Mouse (Mus musculus): ENCODE results near the gene Fer. TPM values are rescaled to one million over a fixed set of nuclear protein-coding genes. Genes with fewer than 3 reads are reported as not detected.

The Fer gene
- total RNA-seq, 2 experiments from 2014 or later: 16.8 to 22.0 TPM

DNA sequence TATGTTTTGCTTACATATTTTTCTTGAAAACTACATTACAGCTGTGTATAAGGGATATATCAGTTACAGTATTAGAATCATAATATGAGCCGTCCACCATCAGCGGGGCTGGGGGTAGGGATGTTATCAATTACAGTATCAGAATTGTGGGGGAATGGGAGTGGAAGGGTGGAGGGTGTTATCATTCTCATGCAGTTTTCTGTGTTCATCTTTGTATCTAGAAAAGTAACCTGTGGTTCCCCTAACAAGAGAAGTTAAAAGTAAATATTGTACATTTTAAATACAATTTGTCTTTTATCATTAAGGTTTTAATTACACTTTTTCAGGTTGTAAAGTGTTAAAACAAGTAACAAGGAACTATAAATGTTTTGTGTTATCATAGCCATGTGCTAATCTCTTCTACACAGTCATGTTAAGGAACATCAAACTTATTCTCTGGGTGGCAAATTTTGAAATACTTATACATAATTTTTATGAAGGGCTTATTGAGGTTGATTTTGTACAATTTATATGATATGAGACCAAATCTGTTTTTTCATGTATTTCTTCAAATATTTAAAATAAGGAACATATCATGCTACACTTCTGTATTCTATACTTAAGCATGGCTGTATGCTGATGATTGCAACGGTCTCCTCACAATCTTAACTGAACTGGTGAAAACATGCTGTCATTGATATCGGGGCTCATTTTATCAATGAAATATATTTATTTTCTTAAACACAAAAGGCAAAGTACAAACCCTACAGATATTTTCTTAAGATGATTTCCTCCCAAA is 116.1 kb downstream of the Fer start:
- no peak for DNase-seq

DNA sequence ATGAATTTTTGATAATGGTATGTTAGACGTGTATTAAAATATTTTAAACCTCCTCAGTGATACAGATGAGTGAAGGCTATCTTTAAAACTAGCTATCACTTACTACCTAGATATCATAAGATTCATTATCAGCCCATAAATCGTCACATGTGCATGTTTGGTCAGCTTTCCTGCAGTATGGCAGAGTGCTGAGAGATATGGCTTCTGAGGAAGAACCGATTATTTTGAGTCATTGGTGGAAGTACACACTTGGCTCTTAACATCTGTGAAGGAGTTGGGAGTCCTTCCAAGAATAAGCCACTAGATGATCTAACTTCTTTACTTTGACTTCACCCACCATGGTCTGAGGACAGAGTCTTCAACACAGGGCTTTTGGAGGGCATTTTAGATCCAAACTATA is 117.3 kb downstream of the Fer start:
- DNase-seq: no peak

DNA sequence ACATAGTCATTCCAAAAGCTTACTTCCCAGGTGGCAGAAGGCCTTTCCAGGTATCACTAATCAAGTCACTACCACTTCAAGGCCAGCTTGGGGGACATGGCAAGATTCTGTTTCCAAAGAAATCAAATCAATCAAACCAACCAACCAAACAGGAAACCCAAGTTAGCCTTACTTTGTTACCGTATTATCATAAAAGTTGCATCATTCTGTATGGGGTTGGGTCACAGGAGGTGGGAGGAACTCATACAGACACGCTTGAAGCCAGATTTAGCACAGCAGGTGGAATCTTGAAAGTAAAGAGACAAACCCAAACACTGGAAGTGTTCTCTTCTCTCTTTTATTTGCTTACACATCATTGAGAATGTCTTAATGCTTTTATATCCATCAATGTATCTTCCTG is 125.8 kb downstream of the Fer start:
- DNase-seq: no peak

DNA sequence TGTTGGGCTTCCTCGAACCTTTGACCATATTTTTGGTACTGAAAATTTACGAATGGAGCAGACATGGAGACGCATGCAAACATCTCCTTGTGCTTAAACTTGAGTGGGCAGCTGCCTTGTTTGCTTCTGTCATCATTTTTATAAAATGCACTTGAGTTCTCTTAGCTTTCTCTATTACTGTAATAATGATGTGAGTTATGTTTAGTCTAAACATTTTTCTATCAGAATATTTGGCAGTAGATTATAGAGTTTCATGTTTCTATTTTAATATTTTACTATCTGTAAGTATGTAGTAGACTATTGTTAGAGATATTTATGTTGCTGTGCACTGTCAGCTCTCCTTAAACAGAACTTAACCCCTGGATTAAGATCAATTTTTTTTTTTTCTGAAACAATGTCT is 128.3 kb downstream of the Fer start:
- DNase-seq: no peak

DNA sequence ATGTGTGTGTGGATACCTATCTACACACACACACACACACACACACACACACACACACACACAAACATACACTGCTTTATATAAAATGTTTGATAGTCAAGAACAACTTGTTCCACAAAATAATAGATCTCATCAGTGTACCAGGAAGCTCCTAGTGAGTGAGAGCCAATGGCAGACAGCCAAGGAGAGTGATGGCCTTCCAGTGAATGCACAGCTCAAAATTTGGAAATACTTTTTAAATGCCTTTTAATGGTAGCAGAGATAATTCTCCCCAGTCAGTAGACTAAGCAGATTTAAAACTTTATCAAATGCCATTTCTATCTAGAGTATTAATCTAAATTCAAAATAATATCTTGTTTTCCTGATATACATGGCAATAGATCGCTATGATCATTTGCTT is 133.1 kb downstream of the Fer start:
- peak; percentile 64 for DNase-seq

DNA sequence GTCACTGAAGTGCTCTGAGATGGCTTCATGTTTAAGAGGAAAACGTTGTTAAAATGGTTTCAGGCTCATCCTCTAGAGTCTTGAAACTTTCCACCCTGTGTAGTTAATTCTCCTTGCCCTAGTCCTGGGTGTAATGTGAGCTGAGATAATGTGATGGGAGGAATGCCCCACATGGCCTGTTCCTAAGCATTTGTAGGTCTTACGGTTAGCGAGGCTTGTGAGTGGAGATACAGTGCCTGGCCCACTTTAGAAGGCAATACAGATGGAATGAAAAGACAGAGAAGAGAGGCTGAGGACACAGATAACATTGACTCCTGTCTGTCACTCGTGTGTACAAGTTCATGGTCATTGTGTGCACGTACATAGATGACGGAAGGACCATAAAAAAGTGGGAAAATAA is 134.8 kb downstream of the Fer start:
- no peak for DNase-seq

DNA sequence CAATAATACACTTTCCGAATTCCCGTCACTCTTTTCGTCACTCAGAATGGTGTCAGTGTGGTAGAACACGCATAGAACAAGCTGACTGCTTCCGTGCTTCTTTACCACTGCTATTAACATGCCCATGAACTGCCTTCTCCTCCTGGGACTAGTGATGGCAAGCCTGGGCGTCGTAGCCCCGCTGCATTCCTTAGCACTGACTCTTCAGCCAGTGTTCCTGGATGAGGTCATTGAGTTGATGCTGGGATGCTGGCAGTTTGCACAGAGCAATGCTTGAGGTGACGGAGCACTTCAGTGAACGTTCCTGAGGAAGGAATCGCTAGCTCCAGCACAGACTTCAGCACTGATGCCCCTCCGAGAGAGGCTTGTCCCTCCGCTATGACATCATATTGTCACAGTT is 140.6 kb downstream of the Fer start:
- DNase-seq: no peak

DNA sequence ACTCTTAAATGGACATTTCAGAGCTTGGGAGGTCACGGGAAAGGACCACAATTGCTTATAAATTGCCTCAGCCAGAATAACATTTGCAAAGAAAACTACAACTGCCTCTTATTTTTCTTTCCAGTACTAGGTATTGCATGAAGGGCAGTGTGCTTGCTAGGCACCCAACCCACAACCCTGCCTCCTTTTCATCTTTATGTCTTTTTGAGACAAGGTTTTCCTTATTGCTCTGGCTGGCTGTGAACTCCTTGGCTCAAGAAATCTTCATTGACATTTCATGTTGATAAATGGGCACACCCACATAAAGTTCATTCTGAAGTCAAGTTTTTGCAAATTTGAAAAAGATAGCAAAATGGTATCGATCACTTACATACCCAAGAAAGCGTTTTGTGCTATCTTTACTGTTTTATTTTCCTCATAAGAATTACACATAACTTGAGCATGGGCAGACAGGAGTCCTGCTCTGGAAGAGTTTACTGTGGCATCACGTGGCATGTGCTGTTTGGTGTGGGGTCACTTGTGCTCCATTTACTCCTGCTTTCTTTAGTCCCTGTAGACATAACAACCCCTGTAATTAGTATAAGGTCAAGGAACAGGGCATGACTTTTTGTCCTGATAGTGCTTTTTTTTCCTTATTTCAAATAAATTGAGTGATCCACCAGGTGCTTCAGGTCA is 142.8 kb downstream of the Fer start:
- no peak for DNase-seq

DNA sequence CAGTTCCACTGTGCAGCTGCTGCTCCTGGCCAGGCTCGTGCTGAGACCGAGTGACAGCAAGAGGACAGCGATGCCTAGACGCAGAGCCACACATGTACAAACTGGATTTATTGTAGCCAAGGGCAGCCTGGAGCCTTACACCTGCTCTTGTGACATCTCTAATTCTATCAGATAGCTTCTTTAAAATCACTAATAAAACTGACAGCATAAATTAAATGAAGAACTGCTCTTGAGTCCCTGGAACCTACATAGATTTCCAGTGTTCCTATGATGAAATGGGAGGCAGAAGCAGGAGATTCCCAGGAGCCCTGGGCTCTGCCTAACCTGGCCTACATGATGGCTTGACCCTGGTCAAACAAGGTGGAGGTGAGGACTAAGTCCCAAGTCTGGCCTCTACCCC is 153.7 kb downstream of the Fer start:
- DNase-seq: no peak

DNA sequence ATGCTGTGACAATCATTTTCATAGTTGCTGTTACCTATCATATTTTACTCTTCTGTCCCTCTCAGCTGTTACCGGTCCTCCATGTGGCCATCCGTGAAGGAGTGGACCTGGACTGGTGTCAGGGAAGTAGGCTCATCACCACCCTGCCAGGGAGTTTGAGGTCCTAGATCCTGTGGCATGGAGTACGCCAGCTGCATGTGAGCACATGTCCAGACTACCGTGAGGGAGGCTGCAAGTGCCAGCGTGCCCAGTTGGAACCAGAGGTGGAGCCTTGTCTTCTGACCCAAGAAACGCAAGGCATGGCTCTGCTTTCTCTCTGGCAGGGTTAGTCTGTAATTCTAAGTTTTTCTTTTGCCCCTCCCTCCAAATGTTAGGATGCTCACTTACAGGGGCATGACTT is 155.4 kb downstream of the Fer start:
- no peak for DNase-seq

DNA sequence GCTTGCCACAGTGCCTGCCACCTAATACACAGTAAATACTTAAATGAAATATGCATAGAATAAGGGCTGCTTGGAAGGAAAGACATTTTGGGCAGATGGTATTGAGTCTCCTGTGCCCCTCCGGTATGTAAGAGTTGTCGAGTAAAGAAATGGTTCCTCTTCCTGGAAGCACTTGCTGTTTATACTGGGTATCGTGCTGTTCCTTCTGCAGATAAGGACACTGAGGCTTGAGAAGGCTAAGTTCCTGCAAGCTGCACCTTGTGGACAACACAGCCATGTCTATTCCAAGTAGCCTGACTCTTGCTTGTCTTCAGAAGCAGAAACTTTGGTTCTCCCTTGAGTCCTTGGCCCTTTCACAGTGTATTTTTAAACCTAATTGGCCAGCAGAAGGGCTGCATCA is 156.0 kb downstream of the Fer start:
- DNase-seq: no peak

DNA sequence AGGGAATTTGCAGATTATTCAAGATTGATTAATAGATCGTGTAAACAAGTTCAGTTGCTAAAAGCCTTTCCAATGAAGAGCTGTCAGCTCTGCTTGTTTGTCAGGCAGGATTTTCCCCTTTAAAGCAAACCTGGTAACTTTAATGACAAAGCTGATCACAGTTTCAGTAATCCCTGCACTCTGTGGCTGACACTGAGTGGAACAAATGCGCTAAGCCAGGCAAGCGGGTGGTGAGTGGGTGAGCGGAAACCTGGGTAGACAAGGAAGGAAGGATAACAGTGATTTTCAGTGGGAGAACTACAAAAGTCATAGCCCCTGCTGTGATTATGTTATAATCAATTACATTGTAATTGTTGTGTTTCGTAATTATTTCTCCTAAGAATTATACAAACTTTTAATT is 156.8 kb downstream of the Fer start:
- DNase-seq: no peak

DNA sequence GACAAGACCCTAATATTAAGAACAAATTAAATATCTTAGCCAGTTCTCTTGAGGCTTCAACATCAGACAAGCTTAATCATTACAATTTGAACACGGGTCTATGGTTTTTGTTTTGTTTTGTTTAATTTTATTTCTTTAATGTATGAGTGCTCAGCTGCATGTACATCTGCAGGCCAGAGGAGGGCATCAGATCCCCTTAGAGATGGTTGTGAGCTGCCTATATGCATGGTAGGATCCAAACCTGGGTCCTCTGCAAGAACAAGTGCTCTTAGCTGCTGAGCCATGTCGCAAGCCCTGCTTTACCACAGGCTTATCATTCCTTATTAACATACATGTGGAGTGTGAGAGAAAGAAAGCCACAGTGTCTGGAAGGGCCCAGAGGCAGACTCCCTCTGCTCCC is 163.6 kb downstream of the Fer start:
- no peak for DNase-seq

DNA sequence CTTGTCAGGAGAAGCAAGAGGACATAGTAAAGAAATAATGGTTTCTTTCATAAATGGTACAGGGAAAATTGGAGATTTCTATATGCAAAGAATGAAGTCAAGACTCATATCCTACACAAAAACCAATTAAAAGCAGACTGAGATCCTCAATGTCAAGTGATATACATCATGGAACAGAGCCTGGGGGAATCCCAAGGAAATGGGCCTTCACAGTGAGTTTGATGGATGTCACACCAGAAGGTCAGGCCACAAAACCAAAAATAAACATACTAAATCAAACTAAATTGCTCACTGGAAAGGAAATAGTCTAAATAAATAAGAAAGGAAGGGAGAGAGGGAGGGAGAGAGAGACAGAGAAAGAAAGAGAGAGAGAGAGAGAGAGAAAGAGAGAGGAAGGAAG is 178.9 kb downstream of the Fer start:
- no peak for DNase-seq

DNA sequence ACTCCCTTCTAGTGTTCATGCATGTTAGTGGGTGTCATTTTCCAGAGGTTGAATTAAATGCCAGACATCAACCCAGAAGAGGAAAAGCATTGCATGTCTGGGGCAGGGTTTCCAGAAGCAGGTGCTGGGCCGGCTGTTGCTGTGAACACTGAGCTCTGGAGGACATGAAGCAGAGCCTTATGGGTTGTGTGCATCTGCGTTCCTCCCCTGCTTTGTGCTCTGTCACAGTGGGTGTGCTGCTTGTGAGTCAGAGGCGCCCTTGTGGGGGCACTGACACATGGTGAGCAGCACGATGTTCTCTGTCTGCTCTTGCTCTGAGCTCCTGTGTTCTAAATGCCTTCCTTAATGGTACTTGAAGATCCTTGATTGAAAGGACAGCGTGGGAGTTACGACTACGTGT is 182.5 kb downstream of the Fer start:
- no peak for DNase-seq

DNA sequence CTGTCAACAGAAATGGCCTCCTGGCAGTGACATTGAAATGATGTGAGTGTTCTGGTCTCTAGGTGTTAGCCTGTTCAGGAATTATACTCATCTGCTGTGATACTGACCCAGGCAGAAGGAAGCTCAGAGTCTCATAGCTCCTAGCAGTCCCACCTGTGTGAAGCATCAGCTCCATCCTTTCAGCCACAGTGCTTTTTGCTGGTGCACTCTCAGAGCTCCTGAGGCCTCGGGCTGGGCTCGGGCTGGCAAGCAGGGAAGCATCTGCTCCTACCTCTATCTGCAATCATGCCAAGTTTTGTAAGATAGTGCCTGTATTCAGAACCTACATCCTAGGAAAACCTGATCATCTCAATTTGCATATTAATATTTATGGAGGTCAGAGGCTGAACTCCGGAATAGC is 183.7 kb downstream of the Fer start:
- no peak for DNase-seq

DNA sequence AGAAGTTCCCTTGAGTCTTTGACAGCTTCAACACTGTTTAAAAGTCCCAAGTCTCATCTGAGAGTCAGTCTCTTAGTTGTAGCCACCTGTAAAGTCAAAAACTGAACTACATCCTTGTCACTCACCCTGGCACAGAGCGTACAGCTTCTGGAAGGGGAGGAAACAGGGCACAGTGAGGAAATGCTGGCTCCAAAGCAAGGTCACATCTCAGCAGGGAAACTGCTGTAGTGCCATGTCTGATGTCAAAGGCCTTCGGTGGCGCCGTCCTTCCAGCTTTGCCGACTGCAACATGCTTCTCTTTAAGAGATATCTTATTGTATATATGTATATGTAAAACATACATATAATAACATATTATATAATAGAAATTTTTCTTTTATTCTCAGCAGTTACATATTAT is 188.0 kb downstream of the Fer start:
- peak; percentile 35 for DNase-seq

DNA sequence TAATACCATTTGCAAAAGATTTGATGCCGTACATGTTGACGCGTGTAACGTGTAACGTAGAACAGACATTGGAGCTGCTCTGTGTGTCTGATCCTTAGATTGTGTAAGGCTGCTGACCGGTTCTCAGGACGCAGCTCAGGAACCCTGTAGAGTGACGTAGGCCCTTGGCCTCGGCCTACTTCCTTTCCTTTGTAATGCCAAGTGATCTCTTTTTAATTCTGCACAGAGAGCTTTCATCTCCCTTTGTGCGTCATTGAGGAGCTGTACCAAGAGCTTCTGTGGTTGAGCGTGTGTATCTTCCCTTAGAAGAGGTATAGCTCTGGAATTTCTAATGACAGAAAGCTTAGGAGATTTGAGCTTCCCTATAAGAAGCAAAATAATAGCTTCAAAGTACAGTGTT is 190.8 kb downstream of the Fer start:
- DNase-seq: no peak

DNA sequence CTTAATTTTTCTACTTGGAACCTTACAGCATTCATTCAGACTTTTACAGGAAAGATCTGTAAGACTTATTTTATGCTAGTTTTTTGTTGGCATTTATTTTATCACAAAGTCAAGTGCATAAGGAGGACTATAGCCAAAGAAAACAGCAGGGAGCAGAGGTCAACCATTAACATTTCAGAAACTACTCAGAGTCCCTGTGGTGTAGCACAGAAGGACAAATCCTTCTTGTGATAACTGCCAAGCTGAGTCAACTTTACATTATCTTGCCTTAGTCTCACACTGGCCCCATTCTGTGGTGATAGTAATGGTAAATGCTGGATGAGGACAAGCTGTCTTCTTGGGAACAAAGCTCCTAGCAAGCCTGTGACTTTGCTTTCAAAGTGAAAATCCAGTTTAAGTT is 197.7 kb downstream of the Fer start:
- peak; percentile 30 for DNase-seq

DNA sequence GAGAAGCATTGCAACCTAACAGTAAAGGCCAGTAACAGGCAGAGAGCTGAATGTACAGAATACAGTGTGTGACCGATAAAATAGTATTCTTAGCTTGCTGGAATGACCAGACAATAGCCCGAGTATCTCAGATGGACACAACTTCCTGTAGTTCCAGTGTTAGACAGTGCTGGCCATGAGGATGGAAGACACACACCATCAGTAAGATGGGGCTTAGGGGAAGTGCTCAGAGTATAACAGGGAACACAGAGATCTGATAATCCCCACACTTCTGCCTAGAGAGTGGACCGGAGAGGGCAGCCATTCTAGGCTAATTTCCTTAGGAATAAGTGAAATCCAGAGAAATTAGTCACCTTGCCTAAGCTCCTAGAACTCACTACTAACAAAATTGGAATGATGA is 202.4 kb downstream of the Fer start:
- no peak for DNase-seq

DNA sequence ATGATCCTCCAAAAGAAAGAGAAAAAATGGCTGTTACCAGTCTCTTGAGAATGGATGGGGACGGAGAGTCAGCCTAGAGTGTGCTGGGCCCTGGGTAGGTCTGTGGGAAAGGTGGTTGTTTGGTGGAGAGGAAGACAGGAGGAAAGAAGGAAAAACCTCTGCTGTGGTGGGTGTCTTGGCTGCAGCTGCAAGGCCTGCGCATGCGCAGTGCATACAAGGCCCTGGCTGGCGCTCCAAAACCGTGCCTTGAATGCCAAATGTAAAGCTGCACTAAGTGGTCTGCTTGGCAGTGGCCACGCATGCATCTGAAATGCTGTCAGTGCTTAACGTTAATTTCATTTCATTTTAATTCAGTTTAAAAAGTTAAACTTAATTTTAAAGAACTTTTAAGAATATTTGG is 214.5 kb downstream of the Fer start:
- DNase-seq: no peak

DNA sequence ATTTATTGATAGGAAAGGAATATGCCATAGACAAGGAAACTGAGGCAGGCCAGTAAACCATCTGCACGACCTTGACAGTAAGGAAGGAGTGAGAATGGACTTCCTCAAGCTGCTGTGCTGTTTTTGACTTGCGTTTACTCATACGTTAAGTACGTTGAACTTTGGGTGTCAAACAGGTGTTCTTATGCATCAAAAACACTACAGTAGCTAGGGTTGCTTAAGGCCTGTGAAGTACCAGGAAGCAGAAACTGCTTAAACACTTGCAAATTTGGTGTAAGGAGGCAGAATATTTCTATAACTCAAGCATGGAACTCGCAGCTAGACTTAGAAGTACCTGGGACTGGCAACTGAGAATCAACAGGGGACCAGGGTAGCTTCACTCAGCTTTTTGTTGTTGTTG is 221.9 kb downstream of the Fer start:
- DNase-seq: no peak

DNA sequence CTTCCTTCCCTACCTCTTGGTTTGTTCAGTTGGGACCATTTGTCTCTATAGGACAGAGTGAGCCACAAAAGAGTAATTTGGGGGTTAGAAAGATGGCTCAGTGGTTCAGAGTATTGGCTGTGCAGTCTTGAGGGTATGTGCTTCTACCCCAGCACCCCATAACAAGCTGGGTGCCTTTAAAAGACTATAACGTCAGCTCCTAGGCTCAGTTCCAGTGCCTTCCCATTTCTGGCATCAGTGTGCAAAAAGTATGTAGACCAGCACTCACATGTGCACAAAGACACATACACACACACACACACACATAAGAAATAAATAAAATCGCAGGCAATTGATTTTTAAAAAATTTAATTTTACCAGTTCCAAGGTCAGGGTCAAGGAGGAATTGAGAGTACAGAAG is 222.6 kb downstream of the Fer start:
- DNase-seq: no peak

DNA sequence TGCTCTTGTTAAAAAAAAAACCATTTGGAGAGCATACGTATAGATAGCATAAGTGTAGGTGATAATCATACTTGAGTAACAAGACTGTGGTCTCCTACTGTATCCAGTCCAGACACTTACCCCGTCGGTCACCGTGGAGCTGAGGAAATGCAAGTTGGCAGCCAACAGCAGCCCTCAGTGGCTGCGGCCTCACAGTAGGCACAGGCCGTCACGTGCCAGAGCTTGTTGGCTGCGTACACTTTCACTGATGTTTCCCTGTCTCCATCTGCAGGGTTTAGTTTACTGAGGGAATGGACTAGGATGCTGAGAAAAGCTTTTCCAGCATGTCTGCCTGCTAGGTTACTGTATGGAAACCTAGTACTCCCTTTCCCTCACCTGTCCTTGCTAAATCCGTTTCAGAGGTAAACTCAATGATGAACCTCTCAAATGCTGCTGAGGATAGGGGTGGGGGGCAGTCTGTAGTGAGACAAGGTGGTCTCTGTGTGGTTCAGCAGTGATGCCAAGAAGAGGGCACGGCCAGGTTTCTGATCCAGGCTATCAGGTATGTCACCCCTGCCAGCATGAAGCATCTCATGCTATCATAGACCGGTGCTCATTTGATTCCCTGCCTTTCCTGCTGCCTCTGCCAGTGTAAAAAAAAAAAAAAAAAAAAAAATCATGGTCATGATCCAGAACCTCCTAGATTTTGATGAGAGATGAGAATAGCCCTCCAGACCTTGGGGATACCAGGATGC is 224.2 kb downstream of the Fer start:
- no peak for DNase-seq
